Mouse (Mus musculus) urinary bladder, postnatal 0 days (tissue): ENCODE measurements around the gene Krtap4-8. TPM values are rescaled to one million over a fixed set of nuclear protein-coding genes. Genes with fewer than 3 reads are reported as not detected.

Experiments
- polyA plus RNA-seq: library from polyadenylated mRNA; unstranded; fragments of >200 nt; fragmentation: Nextera tagmentation; extraction: Ambion mirVana; gene quantifications from 2 replicates; pipeline ENCODE4 v1.2.1, GENCODE M21; 2015

Krtap4-8 gene
- not detected in 2 replicates for polyA plus RNA-seq

GRCm38 (mm10) chr11:99780604-99781003 lies at the start of gene Krtap4-8:
Gene Krtap4-8 (minus strand): TSS chr11:99780704.

DNA sequence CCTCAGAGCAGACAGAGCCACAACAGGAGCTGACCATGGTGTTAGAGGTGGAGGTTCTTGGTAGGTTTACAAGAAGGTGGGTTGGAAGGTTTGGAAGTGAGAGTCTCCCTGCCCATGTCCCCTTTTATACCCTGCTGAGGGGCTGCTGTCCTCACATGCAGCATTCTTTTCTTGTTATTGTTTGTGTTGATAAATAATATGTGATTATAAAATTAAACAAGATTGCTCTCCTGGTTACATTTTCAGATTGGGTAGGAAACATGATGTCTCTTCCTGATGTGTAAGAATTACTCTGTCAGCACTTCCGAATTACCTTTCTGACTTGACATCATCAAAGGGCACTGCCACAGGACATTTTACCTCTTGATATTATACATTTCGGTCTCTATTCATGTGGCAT lies 35.1 kb upstream of the Krtap4-8 start, which contains the start of gene Gm11564:
Gm11564 (minus strand) TSS at position 101 of the 400 bp plus-strand sequence.

DNA sequence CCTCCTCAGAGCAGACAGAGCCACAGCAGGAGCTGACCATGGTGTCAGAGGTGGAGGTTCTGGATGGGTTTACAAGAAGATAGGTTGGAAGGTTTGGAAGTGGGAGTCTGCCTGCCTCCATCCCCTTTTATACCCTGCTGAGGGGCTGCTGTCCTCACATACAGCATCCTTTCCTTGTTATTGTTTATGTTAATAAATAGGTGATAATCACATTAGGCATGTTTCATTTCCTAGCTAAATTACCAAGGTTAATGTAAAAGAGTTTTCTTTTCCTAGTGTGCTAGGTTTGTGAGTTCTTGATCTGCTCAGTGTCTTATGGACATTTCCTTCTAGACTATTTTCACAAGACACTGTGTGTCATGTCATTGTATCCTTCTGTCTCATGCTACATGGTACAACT lies 29.3 kb upstream of the Krtap4-8 start, which contains the start of gene Krtap4-13:
Krtap4-13 (minus strand) TSS at position 101 of the 400 bp plus-strand sequence.

DNA sequence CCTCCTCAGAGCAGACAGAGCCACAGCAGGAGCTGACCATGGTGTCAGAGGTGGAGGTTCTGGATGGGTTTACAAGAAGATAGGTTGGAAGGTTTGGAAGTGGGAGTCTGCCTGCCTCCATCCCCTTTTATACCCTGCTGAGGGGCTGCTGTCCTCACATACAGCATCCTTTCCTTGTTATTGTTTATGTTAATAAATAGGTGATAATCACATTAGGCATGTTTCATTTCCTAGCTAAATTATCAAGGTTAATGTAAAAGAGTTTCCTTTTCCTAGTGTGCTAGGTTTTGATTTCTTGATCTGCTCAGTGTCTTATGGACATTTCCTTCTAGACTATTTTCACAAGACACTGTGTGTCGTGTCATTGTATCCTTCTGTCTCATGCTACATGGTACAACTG lies 23.8 kb upstream of the Krtap4-8 start, which contains the start of gene Gm11554:
Gm11554 (minus strand) TSS at position 101 of the 400 bp plus-strand sequence.

DNA sequence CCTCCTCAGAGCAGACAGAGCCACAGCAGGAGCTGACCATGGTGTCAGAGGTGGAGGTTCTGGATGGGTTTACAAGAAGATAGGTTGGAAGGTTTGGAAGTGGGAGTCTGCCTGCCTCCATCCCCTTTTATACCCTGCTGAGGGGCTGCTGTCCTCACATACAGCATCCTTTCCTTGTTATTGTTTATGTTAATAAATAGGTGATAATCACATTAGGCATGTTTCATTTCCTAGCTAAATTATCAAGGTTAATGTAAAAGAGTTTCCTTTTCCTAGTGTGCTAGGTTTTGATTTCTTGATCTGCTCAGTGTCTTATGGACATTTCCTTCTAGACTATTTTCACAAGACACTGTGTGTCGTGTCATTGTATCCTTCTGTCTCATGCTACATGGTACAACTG lies 18.3 kb upstream of the Krtap4-8 start, which contains the start of gene Gm11569:
Gm11569 (minus strand) TSS at position 101 of the 400 bp plus-strand sequence.

DNA sequence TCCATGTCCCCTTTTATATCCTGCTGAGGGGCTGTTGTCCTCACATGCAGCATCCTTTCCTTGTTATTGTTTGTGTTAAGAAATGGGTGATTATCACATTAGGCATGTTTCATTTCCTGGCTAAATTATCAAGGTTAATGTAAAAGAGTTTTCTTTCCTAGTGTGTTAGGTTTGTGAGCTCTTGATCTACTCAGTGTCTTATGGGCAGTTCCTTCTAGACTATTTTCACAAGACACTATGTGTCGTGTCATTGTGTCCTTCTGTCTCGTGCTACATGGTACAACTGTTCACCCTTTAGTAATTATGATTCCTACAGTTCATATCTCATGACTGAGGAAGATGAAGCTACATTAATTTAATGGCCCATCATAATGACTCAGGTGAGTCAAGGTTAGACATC lies 12.9 kb upstream of the Krtap4-8 start, which contains the start of gene Gm11596:
Gm11596 (minus strand) TSS at position 101 of the 400 bp plus-strand sequence.

DNA sequence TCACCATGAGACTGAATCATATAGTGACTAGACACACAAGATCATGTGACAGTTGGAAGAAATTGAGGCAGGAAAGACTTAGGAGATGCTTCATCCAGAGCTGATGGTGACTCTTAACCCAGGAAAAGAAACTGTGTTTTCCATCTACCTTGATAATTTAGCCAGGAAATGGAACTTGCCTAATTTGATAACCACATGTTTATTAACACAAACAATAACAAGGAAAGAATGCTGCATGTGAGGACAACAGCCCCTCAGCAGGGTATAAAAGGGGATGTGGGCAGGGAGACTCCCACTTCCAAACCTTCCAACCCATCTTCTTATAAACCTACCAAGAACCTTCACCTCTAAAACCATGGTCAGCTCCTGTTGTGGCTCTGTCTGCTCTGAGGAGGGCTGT lies 4.4 kb upstream of the Krtap4-8 start, which contains the start of gene Krtap4-9:
Krtap4-9 (plus strand) TSS at position 301 of the 400 bp plus-strand sequence.

GRCm38 (mm10) chr11:99772813-99773212 lies 7.7 kb downstream of the Krtap4-8 start, which contains the start of gene Gm11595:
Gene Gm11595 (minus strand): TSS chr11:99772913.

DNA sequence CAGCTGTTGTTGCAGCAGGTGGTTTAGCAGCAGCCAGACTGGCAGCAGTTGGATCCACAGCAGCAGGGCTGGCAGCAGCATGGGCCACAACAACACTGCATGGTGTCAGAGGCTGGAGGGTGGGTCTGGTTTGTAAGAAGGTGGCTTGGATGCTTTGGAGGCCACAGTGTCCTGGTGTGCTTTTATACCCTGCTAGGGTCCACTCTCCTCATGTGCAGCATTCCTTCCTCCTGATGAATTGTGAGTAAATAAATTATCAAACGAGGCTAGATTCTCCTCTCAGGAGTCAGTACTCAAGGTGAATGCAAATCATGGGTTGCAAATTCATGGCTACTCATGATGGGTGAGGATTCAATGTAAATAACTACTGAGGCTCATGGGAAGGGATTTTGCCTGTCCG lies 46.3 kb downstream of the Krtap4-8 start, which contains the start of gene Gm14180:
Gm14180 (minus strand) TSS at position 101 of the 400 bp plus-strand sequence.

Other genes with a start within 250 kb of the Krtap4-8 start
- not detected in 2 replicates for gene Krt40, start 237.5 kb downstream of the Krtap4-8 start, polyA plus RNA-seq
- gene Krtap3-3, start 229.8 kb downstream of the Krtap4-8 start, polyA plus RNA-seq, result not detected in 2 replicates
- not detected in 2 replicates for gene Krtap3-2, start 223.9 kb downstream of the Krtap4-8 start, polyA plus RNA-seq
- gene Gm11939, start 221.2 kb downstream of the Krtap4-8 start, polyA plus RNA-seq, result not detected in 2 replicates
- gene Krtap3-1, start 214.1 kb downstream of the Krtap4-8 start, polyA plus RNA-seq, result not detected in 2 replicates
- gene Krtap1-5, start 199.7 kb downstream of the Krtap4-8 start, polyA plus RNA-seq, result 0.12 TPM in 1 of 2 replicates, not detected in the other
- not detected in 2 replicates for gene Krtap1-4, start 197.1 kb downstream of the Krtap4-8 start, polyA plus RNA-seq
- not detected in 2 replicates for gene Krtap1-3, start 189.4 kb downstream of the Krtap4-8 start, polyA plus RNA-seq
- gene Krtap9-3, start 182.6 kb downstream of the Krtap4-8 start, polyA plus RNA-seq, result not detected in 2 replicates
- gene Gm11938, start 177.4 kb downstream of the Krtap4-8 start, polyA plus RNA-seq, result not detected in 2 replicates
- not detected in 2 replicates for gene Gm11937, start 170.5 kb downstream of the Krtap4-8 start, polyA plus RNA-seq
- gene Krtap2-4, start 165.9 kb downstream of the Krtap4-8 start, polyA plus RNA-seq, result not detected in 2 replicates
- gene Gm11562, start 160.3 kb downstream of the Krtap4-8 start, polyA plus RNA-seq, result not detected in 2 replicates
- not detected in 2 replicates for gene Krtap4-1, start 152.5 kb downstream of the Krtap4-8 start, polyA plus RNA-seq
- gene Krtap4-2, start 145.6 kb downstream of the Krtap4-8 start, polyA plus RNA-seq, result not detected in 2 replicates
- not detected in 2 replicates for gene Krtap4-7, start 136.6 kb downstream of the Krtap4-8 start, polyA plus RNA-seq
- not detected in 2 replicates for gene Gm11555, start 130.5 kb downstream of the Krtap4-8 start, polyA plus RNA-seq
- not detected in 2 replicates for gene Gm11563, start 121.7 kb downstream of the Krtap4-8 start, polyA plus RNA-seq
- not detected in 2 replicates for gene Krtap4-6, start 114.7 kb downstream of the Krtap4-8 start, polyA plus RNA-seq
- not detected in 2 replicates for gene Gm14190, start 90.0 kb downstream of the Krtap4-8 start, polyA plus RNA-seq
- gene Gm14180, start 46.4 kb downstream of the Krtap4-8 start, polyA plus RNA-seq, result not detected in 2 replicates
- gene Gm11595, start 7.8 kb downstream of the Krtap4-8 start, polyA plus RNA-seq, result not detected in 2 replicates
- not detected in 2 replicates for gene Krtap4-9, start 4.5 kb upstream of the Krtap4-8 start, polyA plus RNA-seq
- gene Gm11596, start 12.8 kb upstream of the Krtap4-8 start, polyA plus RNA-seq, result not detected in 2 replicates
- gene Gm11569, start 18.2 kb upstream of the Krtap4-8 start, polyA plus RNA-seq, result not detected in 2 replicates
- not detected in 2 replicates for gene Gm11554, start 23.7 kb upstream of the Krtap4-8 start, polyA plus RNA-seq
- gene Krtap4-13, start 29.2 kb upstream of the Krtap4-8 start, polyA plus RNA-seq, result not detected in 2 replicates
- gene Gm11564, start 35.0 kb upstream of the Krtap4-8 start, polyA plus RNA-seq, result not detected in 2 replicates
- not detected in 2 replicates for gene 2300003K06Rik, start 57.4 kb upstream of the Krtap4-8 start, polyA plus RNA-seq
- not detected in 2 replicates for gene Krtap4-16, start 70.9 kb upstream of the Krtap4-8 start, polyA plus RNA-seq
- gene Gm11568, start 77.2 kb upstream of the Krtap4-8 start, polyA plus RNA-seq, result not detected in 2 replicates
- gene Gm11559, start 83.8 kb upstream of the Krtap4-8 start, polyA plus RNA-seq, result not detected in 2 replicates
- not detected in 2 replicates for gene Krtap9-1, start 92.7 kb upstream of the Krtap4-8 start, polyA plus RNA-seq
- not detected in 2 replicates for gene Gm11567, start 98.5 kb upstream of the Krtap4-8 start, polyA plus RNA-seq
- not detected in 2 replicates for gene Krtap31-1, start 127.2 kb upstream of the Krtap4-8 start, polyA plus RNA-seq
- not detected in 2 replicates for gene Gm11565, start 134.0 kb upstream of the Krtap4-8 start, polyA plus RNA-seq
- not detected in 2 replicates for gene Krtap31-2, start 155.6 kb upstream of the Krtap4-8 start, polyA plus RNA-seq
- gene Krtap9-5, start 167.8 kb upstream of the Krtap4-8 start, polyA plus RNA-seq, result not detected in 2 replicates
- not detected in 2 replicates for gene Krtap29-1, start 198.3 kb upstream of the Krtap4-8 start, polyA plus RNA-seq
- gene Krtap16-1, start 205.9 kb upstream of the Krtap4-8 start, polyA plus RNA-seq, result not detected in 2 replicates
- gene Krtap17-1, start 213.3 kb upstream of the Krtap4-8 start, polyA plus RNA-seq, result not detected in 2 replicates
- 0.12 TPM in 1 of 2 replicates, not detected in the other for gene Krt33a, start 235.5 kb upstream of the Krtap4-8 start, polyA plus RNA-seq
- gene Krt33b, start 249.2 kb upstream of the Krtap4-8 start, polyA plus RNA-seq, result 0.07 TPM in 1 of 2 replicates, not detected in the other